Mouse (Mus musculus): ENCODE results near the gene Taar8b.
"Not testable (repeated sequence)": the region's sequence is repeated elsewhere in the genome, so short reads cannot be mapped to it uniquely, and the experiment has no call there.

Taar8b gene

GRCm38 (mm10) chr10:24092194-24092593 lies at the start of gene Taar8b:
TSS of gene Taar8b (minus strand) at chr10:24092294.
- DNase-seq (ENCODE audit: low spot score) = no peak

GRCm38 (mm10) chr10:24138623-24139261 lies 46.6 kb upstream of the Taar8b start:
- DNase-seq (ENCODE audit: low spot score) = no peak

GRCm38 (mm10) chr10:24134071-24134645 lies 42.1 kb upstream of the Taar8b start:
- no peak for DNase-seq (ENCODE audit: low spot score)

- no peak for DNase-seq (ENCODE audit: low spot score)
Measured at GRCm38 (mm10) chr10:24133132-24133531, 41.0 kb upstream of the Taar8b start.

- DNase-seq (ENCODE audit: low spot score) = no peak
Measured at GRCm38 (mm10) chr10:24132273-24132672, 40.2 kb upstream of the Taar8b start.

- DNase-seq (ENCODE audit: low spot score) = peak; percentile 65
Measured at GRCm38 (mm10) chr10:24131451-24132262, 39.6 kb upstream of the Taar8b start.

- peak; percentile 9 for DNase-seq (ENCODE audit: low spot score)
Measured at GRCm38 (mm10) chr10:24111116-24111778, 19.2 kb upstream of the Taar8b start.

GRCm38 (mm10) chr10:24109434-24109833 lies 17.3 kb upstream of the Taar8b start, which contains the start of gene Taar9:
TSS of gene Taar9 (minus strand) at chr10:24109534.
- not testable (repeated sequence) for DNase-seq (ENCODE audit: low spot score)

- DNase-seq (ENCODE audit: low spot score) = no peak
Measured at GRCm38 (mm10) chr10:24108236-24108635, 16.1 kb upstream of the Taar8b start.

- no peak for DNase-seq (ENCODE audit: low spot score)
Measured at GRCm38 (mm10) chr10:24107747-24108146, 15.7 kb upstream of the Taar8b start.

GRCm38 (mm10) chr10:24103299-24103698 lies 11.2 kb upstream of the Taar8b start:
- DNase-seq (ENCODE audit: low spot score) = not testable (repeated sequence)

GRCm38 (mm10) chr10:24101812-24102211 lies 9.7 kb upstream of the Taar8b start, which contains the start of gene Taar8c:
TSS of gene Taar8c (minus strand) at chr10:24101912.
- not testable (repeated sequence) for DNase-seq (ENCODE audit: low spot score)

GRCm38 (mm10) chr10:24097010-24097409 lies 4.9 kb upstream of the Taar8b start:
- not testable (repeated sequence) for DNase-seq (ENCODE audit: low spot score)

GRCm38 (mm10) chr10:24087168-24087567 lies 4.9 kb downstream of the Taar8b start:
- no peak for DNase-seq (ENCODE audit: low spot score)

- no peak for DNase-seq (ENCODE audit: low spot score)
Measured at GRCm38 (mm10) chr10:24086555-24086954, 5.5 kb downstream of the Taar8b start.

- DNase-seq (ENCODE audit: low spot score) = no peak
Measured at GRCm38 (mm10) chr10:24085936-24086335, 6.2 kb downstream of the Taar8b start.

GRCm38 (mm10) chr10:24080166-24080565 lies 11.9 kb downstream of the Taar8b start:
- DNase-seq (ENCODE audit: low spot score) = peak; percentile 8

- not testable (repeated sequence) for DNase-seq (ENCODE audit: low spot score)
Measured at GRCm38 (mm10) chr10:24076200-24076599, 15.9 kb downstream of the Taar8b start, which contains the start of gene Taar8a. TSS of gene Taar8a (plus strand) at chr10:24076500.

- DNase-seq (ENCODE audit: low spot score) = not testable (repeated sequence)
Measured at GRCm38 (mm10) chr10:24074751-24075150, 17.3 kb downstream of the Taar8b start.

- no peak for DNase-seq (ENCODE audit: low spot score)
Measured at GRCm38 (mm10) chr10:24058986-24059385, 33.1 kb downstream of the Taar8b start.

GRCm38 (mm10) chr10:24052039-24052438 lies 40.1 kb downstream of the Taar8b start:
- DNase-seq (ENCODE audit: low spot score) = no peak

GRCm38 (mm10) chr10:24049210-24049609 lies 42.9 kb downstream of the Taar8b start, which contains the start of gene Taar7f:
TSS of gene Taar7f (plus strand) at chr10:24049510.
- no peak for DNase-seq (ENCODE audit: low spot score)

All from layer of hippocampus, adult 9-10 months (tissue).